Mouse (Mus musculus) cerebellum, adult 11 months (tissue): ENCODE measurements around the gene Thada.

ENCODE experiments used
- DNase-seq: peaks from one replicate; pipeline ENCODE4 v3.0.0; 2022

Thada gene

GRCm38 (mm10) chr17:84368213-84369014, 97.6 kb downstream of the Thada start:
- DNase-seq = no peak

DNA sequence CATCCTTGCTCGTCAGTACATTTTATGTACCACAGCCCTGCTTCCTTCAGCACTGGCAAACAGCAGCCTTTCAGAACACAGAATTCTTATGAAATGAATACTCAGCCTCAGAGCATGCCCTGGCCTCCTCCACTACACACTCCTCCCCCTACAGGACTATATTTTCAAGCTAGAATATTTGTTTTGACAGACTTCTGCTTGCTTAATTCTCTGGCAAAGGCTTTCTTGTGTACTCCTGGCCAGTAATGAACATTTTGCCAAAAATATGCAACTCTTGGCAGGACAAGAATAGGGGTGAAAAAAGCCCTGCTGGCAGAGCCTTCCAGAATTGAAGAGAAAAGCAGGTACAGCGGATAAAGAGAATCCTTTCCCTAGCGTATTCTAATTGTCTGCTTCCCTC, 98.3 kb downstream of the Thada start:
- peak; percentile 54 for DNase-seq

DNA sequence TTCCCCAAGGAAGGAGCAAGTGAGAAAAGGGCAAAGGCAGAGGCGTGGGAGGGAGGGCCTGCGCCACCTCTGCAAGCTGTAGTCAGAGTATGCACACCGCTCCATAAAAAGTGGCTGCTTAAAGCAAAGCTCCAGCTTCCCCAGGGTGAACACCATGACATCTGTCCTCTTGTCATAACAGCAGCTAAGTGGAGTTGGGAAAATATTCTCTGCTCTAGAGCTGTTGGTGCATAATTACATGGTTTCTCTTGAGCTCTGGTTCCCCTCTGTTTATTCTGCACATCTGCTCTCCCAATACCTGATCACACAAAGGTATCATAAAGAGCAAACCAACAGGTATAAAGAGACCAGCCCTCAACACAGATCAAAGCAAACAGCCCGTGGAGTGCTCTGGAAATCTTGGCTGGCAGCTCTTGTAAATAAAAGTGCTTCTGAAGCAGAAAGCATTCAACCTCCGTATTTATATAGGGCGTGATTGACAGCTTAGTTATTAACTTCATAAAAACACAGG, 100.2 kb downstream of the Thada start:
- no peak for DNase-seq

DNA sequence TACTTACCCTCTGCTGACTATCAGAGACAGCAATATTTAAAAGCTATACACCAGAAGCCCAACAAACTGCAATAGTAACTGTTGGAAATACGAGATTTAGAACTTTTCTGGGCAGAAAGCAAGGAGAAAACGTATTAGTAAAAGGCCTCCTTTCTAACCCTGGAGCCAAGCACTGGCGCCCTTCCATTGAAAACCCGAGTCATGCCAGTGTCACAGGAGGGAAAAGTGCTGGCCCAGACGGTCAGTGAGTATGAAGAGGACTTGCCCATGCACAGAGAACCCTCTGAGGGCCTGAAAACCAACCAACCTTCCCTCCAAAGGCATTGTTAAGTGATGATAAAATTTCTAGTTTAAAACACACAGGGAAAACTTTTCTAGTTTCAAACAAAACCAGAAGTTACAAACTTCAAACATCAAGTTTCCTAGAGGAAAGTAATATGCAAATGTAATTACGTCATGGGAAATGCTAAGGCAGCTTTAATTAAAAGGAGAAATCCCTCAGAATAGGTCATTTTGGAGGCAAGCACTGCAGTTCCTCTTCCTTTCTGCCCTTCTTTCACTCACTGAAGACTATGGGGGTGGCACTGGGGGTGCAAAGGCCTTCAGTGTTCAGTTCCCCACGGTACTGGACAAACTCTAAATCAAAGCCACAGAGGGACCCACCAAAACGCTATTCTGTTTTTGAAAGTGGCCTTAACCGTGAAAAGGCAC, 100.8 kb downstream of the Thada start:
- DNase-seq = peak; percentile 42

DNA sequence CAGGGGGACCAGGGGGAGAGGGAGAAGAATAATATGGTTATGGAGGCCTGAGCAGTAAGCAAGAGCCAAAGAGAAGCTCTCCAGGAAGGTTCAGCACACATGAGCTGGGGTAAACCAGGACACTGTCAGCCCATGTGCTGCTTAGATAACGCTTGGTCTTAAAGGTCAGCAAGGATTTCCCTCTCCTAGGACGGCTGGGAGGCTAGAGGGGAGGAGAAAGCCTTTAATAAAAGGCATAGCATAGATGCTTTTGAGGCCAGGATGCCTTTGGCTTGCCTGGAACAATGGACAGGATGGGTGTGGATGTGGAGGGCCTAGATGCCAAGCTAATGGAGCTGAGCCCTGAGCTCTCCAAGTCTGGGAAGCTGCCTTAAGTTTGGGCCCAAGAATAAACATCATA, 102.6 kb downstream of the Thada start:
- DNase-seq = no peak

DNA sequence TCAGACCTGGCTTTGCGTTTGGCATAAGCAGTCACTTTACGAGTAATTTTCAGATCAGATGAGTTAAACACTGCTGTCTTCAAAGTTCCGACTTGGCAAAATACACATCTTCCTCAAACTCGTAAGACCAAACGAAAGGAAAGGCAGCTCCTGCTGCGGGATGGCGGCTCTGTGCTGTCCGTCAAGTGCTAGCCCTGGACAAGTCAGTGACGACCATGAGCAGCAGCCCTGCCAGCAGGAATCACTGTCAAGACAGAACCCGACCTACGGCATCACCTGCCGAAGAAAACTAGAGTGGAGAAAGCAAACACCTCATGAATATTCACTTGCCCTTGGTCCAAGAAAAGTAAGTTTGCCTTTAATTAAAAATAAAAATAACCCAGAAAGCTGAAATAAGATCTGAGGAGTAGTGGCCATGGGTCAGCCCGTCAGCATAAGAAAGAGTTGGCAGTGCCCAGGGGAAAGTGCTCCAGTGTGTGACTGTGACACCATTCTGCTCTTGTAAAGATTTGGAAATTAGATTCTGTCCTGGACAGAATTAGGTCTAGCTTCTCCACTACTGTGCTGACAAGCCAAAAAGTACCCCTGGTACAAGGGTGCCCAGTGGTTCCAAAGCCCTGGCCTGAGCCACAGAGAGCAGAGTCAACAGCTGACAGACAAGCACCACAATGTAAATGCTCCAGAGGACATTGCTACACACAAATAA, 103.3 kb downstream of the Thada start:
- no peak for DNase-seq

- DNase-seq = no peak
These were observed 105.0 kb downstream of the Thada start for GRCm38 (mm10) chr17:84361006-84361405.

DNA sequence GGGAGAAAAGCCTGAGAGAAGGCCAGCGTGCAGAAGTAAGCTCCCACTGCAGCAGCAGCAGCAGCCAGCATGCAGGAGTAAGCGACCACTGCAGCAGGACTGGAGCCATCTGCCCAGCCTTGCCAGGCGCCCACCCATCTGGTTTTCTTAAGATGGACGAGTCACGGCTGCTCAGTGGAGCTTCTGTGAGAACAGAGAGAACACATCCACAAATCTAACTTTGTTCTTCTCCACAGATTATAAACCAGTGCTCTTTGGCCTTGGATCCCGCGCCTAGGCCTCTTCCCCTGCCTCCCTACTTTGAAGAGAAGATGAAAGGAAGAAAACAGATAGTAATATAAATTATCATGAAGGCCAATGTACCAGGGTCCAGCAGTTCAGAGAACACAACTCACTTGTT, 106.2 kb downstream of the Thada start:
- no peak for DNase-seq

DNA sequence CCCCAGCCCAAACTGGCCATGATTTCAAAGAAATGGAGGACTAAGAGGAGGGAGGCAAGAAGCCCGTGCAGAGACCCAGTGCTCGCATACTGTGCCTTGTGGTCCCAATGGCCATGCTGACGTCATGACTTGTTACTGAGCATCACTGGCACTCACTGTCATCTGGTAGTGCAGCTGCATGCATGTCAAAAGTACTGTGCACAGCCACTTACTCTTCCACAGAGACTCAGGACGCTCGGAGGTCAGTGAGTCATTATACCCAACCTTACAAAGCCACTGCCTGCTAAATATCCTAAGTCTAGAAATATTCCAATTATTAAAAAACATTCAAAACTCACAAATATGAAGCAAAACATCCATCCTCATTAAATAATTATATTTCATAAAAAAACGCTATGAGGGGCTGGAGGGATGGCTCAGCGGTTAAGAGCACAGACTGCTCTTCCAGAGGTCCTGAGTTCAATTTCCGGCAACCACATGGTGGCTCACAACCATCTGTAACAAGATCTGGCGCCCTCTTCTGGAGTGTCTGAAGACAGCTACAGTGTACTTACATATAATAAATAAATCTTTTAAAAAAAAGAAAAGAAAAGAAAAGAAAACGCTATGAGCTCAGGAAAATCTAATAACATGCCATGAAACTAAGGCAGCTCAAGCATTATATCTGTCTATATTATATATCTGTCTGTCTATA, 106.9 kb downstream of the Thada start:
- DNase-seq = no peak

- DNase-seq = no peak
These were observed 108.2 kb downstream of the Thada start for GRCm38 (mm10) chr17:84357776-84358175.

GRCm38 (mm10) chr17:84356056-84356887, 109.7 kb downstream of the Thada start:
- DNase-seq = no peak

DNA sequence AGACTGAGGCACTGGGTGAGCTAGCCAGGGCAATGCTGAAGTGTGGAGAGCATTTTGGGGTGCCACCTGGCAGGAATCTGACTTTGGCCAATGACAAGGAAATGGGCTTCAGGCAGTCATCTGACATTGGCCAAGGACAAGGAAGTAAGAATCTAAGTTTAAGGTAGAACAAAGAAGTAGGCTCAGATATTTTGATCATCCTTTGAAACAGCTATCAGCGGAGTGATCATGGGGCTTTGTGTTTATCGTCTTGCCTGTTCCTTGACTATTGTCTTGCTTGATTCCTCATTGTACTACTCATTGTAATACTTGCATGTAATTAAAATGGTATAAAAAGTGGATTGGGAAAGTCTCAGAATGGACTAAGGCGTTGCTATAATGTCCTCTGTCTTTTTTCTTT, 111.0 kb downstream of the Thada start:
- no peak for DNase-seq

DNA sequence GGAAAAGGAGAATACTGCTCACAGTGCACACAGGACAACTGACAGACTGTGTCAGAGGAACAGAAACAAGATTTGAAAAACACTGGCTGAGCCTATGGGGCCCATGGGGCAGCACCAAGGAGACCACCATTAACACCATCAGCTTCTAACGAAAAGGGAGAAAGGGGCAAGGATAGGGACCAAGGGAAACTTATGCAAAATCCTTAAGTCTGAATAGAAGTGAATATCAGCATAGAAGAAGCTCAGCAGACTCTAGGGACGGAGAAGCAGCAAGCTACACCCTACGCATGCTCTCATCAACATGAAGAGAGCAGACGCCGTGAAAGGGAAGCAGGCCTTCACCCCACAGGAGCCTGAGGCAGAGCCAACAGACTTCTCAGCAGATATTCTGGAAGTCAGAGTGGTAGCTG, 112.1 kb downstream of the Thada start:
- DNase-seq = peak; percentile 49

- DNase-seq = no peak
These were observed 112.6 kb downstream of the Thada start for GRCm38 (mm10) chr17:84353224-84353901.

- DNase-seq = no peak
These were observed 113.2 kb downstream of the Thada start for GRCm38 (mm10) chr17:84352790-84353154.

DNA sequence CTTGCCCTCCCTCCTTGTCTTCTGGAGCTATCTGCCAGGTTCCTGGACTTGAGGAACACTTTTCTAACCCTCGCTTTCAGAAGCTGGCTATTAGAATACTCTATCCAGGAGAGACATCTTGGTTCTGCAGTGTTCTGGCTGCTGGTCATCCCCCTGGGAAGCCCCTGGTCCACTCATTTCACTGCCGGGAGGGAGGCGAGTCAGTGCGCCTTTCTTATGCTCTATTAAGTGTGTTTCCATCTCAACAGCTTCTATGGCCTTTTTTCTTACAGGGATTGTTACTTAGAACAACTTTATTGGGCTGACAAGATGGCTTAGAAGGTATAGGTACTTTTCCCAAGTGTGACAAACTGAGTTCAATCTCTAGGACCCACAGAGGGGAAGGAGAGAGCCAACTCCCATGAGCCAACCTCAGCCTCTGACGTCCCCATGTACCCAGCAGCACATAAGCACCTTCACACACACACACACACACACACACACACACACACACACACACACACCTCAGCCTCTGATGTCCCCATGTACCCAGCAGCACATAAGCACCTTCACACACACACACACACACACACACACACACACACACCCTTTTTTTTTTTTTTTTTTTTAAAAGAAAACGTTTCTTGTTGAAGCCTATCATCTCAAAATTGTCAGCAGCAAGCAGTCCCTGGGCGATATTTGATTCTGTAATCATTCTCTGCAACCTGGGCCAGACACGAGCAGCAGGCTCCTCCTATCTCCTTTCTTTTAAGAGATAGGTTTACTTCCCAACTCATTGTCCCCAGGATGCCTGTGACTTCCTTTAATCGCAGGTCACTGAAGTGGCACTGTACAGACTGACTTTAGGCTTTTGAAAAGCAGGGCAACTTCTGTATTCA, 113.9 kb downstream of the Thada start:
- DNase-seq = no peak

GRCm38 (mm10) chr17:84351276-84351675, 114.7 kb downstream of the Thada start:
- DNase-seq = no peak

GRCm38 (mm10) chr17:84348865-84349264, 117.1 kb downstream of the Thada start:
- DNase-seq = no peak

DNA sequence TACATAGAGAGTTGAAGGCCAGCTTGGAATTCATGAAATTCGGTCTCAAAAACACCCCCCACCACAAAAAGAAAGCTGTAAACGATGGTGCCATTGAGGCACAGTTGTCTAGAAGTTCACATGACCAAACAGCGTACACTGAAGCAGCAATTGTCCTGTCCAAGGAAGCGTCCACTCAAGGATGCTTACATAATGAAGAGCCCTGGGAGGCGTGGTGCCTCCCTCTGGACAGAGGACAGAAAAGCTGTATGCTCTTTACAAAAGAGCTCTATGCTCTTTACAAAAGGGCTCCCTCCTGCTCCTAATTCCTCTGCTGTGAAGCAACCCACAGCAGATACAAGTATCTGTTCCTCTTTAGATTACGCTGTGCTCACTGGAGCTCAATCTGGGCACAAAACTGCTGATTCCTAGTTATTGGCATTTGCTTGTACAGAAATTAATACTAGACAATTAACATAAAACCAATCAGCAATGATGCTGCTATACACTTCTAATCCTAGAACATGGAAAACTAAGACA, 123.6 kb downstream of the Thada start:
- DNase-seq = no peak

GRCm38 (mm10) chr17:84341686-84342085, 124.3 kb downstream of the Thada start:
- no peak for DNase-seq
